Mouse (Mus musculus) monocyte, adult 5-6 weeks (primary cell): ENCODE data around the gene Olfr993. TPM values are rescaled to one million over a fixed set of nuclear protein-coding genes. Genes with fewer than 3 reads are reported as not detected.

Experiments
- ATAC-seq: fragments of 153-309, 156-312 bp; replicated peaks from 2 replicates; pipeline ENCODE4 v1.8.0; 2017; ENCODE audit warnings: mild to moderate bottlenecking; ENCODE audit not compliant: low TSS enrichment, insufficient number of reproducible peaks, severe bottlenecking, poor library complexity, low FRiP score
- total RNA-seq: library from RNA; stranded (forward); fragments of 200-1000, 200-491, 200-594 nt; gene quantifications from 3 replicates; pipeline ENCODE4 v1.2.3, GENCODE M21; 2017

Gene Olfr993
- not detected in 3 replicates for total RNA-seq

DNA sequence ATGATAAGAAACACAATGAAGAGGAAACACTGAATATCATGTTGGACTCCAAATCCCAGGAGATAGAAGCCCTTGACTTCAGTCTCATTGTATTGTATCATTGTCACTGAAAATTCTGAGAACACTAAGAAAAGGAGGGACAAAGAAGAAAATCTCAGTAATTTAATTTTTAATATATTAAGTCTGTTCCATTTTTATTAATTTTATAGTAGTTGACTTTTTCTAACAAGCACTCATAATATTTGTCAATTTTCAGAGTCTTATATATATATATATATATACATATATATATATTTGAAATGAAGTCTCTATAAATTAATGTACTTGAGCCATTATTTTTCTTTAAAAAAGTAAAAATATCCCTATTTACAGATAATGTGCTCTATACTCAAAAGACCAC, at the start of gene Olfr993:
Gene Olfr993, minus strand, starts transcription at position 101 of the 400 bp plus-strand sequence.
- ATAC-seq = no peak

- ATAC-seq = no peak
Observed at GRCm38 (mm10) chr2:85443539-85443938, 28.9 kb upstream of the Olfr993 start, which contains the start of gene Olfr995. Gene Olfr995 (minus strand): TSS chr2:85443639.

DNA sequence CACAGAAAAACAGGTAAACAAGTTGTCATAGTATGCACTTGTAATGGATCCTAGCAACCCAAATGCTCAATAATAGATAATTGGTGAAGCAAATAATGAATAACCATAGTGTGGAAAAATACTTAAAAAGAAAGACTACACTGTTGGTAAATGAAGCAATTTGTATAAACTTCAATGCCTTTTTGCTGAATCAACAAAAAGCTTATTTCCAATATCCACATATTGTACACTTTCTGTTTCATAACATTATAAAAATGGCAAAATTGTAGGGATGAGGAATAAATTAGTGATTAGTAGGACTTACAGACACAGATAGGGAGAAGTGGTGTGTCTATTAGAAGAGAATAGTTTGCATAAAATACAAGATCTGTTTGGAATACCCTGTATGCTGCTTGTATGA, 27.9 kb upstream of the Olfr993 start:
- no peak for ATAC-seq

DNA sequence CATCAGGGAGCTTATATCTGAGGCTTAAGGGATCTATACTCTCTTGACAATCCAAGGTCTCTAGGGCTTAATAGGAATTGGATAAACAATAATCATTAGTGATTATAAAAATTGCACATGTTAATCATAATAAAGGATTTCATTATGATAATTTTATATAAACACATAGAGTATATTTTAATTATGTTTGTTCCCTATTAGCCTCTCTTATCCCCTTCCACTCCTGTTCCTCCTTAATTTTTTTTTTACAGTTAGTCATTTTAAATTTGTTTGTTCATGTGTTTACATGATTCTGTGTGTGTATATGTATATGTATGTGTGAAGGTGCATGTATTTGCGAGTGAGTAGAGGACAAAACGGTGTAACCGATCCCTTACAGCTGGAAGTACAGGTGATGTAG, 21.7 kb upstream of the Olfr993 start, which contains the start of gene Olfr994:
Gene Olfr994, minus strand, starts transcription at position 101 of the 400 bp plus-strand sequence.
- ATAC-seq = no peak

GRCm38 (mm10) chr2:85425893-85426292, 11.2 kb upstream of the Olfr993 start:
- no peak for ATAC-seq

GRCm38 (mm10) chr2:85409369-85409768, 5.3 kb downstream of the Olfr993 start, which contains the start of gene Olfr992:
Gene Olfr992 (minus strand): TSS chr2:85409469.
- no peak for ATAC-seq

Other genes with a start within 250 kb of the Olfr993 start
- gene Lrrc55, start 217.7 kb downstream of the Olfr993 start, total RNA-seq = 0.10 TPM in 1 of 3 replicates, not detected in the others
- not detected in 3 replicates for gene Olfr987, start 75.6 kb downstream of the Olfr993 start, total RNA-seq
- not detected in 3 replicates for gene Olfr988, start 51.6 kb downstream of the Olfr993 start, total RNA-seq
- gene Olfr992, start 5.4 kb downstream of the Olfr993 start, total RNA-seq = not detected in 3 replicates
- not detected in 3 replicates for gene Olfr994, start 21.6 kb upstream of the Olfr993 start, total RNA-seq
- gene Olfr995, start 28.8 kb upstream of the Olfr993 start, total RNA-seq = not detected in 3 replicates
- not detected in 3 replicates for gene 4833423E24Rik, start 104.1 kb upstream of the Olfr993 start, total RNA-seq
- not detected in 3 replicates for gene Olfr996, start 164.3 kb upstream of the Olfr993 start, total RNA-seq
- gene Olfr998, start 174.1 kb upstream of the Olfr993 start, total RNA-seq = not detected in 3 replicates
- gene Olfr1000, start 197.0 kb upstream of the Olfr993 start, total RNA-seq = not detected in 3 replicates
- not detected in 3 replicates for gene Olfr1002, start 235.8 kb upstream of the Olfr993 start, total RNA-seq
- gene Olfr154, start 249.6 kb upstream of the Olfr993 start, total RNA-seq = not detected in 3 replicates